Mouse (Mus musculus): ENCODE results near the gene Rasip1. TPM values are rescaled to one million over a fixed set of nuclear protein-coding genes. Genes with fewer than 3 reads are reported as not detected.

Rasip1 gene
- polyA plus RNA-seq, 1 experiment from 2014 or later = 8.0 TPM

- H3K9ac ChIP-seq = no peak overlapping the region
- no peak for ATAC-seq (ENCODE audit: insufficient number of reproducible peaks, insufficient read depth, low FRiP score, low TSS enrichment, low read depth)
- no peaks in the 10 kb centered on the region for H3K9me3 ChIP-seq
- H3K27me3 ChIP-seq = no peaks in the 10 kb centered on the region
- no peak overlapping the region for H3K4me3 ChIP-seq
- no peaks in the 10 kb centered on the region for H3K36me3 ChIP-seq
- 87% methylated on average over 6 of the region's 6 CpGs for WGBS
- H3K4me1 ChIP-seq = peaks cover 4% of the 10 kb centered on the region; the same call in 1 of the 2 replicates
- H3K4me2 ChIP-seq = no peak overlapping the region
- no peak overlapping the region for H3K27ac ChIP-seq
Measured at GRCm38 (mm10) chr7:45597527-45597926, 29.8 kb upstream of the Rasip1 start.

- no peak overlapping the region for H3K4me2 ChIP-seq
- no peaks in the 10 kb centered on the region for H3K36me3 ChIP-seq
- H3K27ac ChIP-seq = no peak overlapping the region
- no peak overlapping the region for H3K4me3 ChIP-seq
- H3K9me3 ChIP-seq = no peaks in the 10 kb centered on the region
- 41% methylated on average over 18 of the region's 18 CpGs for WGBS
- no peaks in the 10 kb centered on the region for H3K27me3 ChIP-seq
- peaks cover 4% of the 10 kb centered on the region; the same call in 1 of the 2 replicates for H3K4me1 ChIP-seq
- ATAC-seq (ENCODE audit: insufficient number of reproducible peaks, insufficient read depth, low FRiP score, low TSS enrichment, low read depth) = no peak
- 0 out of 2 replicates have a peak overlapping the region, but pooled peaks have one; percentile 32 for H3K9ac ChIP-seq
Measured at GRCm38 (mm10) chr7:45598960-45599879, 28.1 kb upstream of the Rasip1 start.

- WGBS = 70% methylated on average over 9 of the region's 9 CpGs
- H3K4me1 ChIP-seq = no peaks in the 10 kb centered on the region
- no peaks in the 10 kb centered on the region for H3K36me3 ChIP-seq
- no peak overlapping the region for H3K9ac ChIP-seq
- H3K27me3 ChIP-seq = no peaks in the 10 kb centered on the region
- 0 out of 2 replicates have a peak overlapping the region, but pooled peaks have one; percentile 11 for H3K27ac ChIP-seq
- no peak overlapping the region for H3K4me3 ChIP-seq
- ATAC-seq (ENCODE audit: insufficient number of reproducible peaks, insufficient read depth, low FRiP score, low TSS enrichment, low read depth) = no peak
- H3K4me2 ChIP-seq = no peak overlapping the region
- H3K9me3 ChIP-seq = no peaks in the 10 kb centered on the region
Measured at GRCm38 (mm10) chr7:45605704-45606289, 21.5 kb upstream of the Rasip1 start.

GRCm38 (mm10) chr7:45609511-45609910, 17.8 kb upstream of the Rasip1 start:
- no peak for ATAC-seq (ENCODE audit: insufficient number of reproducible peaks, insufficient read depth, low FRiP score, low TSS enrichment, low read depth)
- no peaks in the 10 kb centered on the region for H3K36me3 ChIP-seq
- H3K27me3 ChIP-seq = no peaks in the 10 kb centered on the region
- no peak overlapping the region for H3K27ac ChIP-seq
- 63% methylated on average over 1 of the region's 1 CpGs for WGBS
- H3K4me2 ChIP-seq = no peak overlapping the region
- no peak overlapping the region for H3K4me3 ChIP-seq
- no peaks in the 10 kb centered on the region for H3K4me1 ChIP-seq
- no peak overlapping the region for H3K9ac ChIP-seq
- H3K9me3 ChIP-seq = no peaks in the 10 kb centered on the region

- Histone ChIP-seq H3K36me3 (no peaks in the 10 kb centered on the region), H3K4me1 (peaks cover 29% of the 10 kb centered on the region), H3K27me3 (peaks cover 45% of the 10 kb centered on the region), H3K9me3 (no peaks in the 10 kb centered on the region), H3K27ac (peak overlapping the region; percentile 78), H3K4me2 (no peak overlapping the region), H3K9ac (no peak overlapping the region), H3K4me3 (no peak overlapping the region)
- 15% methylated on average over 6 of the region's 6 CpGs for WGBS
- peak; percentile 28; the same call in 1 of the 2 replicates for ATAC-seq (ENCODE audit: insufficient number of reproducible peaks, insufficient read depth, low FRiP score, low TSS enrichment, low read depth)
Measured at GRCm38 (mm10) chr7:45616277-45616676, 11.0 kb upstream of the Rasip1 start.

- Histone ChIP-seq H3K9me3 (no peaks in the 10 kb centered on the region), H3K27me3 (peaks cover 45% of the 10 kb centered on the region), H3K4me3 (peak within 1 kb of the TSS; percentile 32), H3K36me3 (no peaks in the 10 kb centered on the region), H3K27ac (peak within 1 kb of the TSS; percentile 78), H3K4me2 (peak within 1 kb of the TSS; percentile 56), H3K9ac (peak within 1 kb of the TSS; percentile 49), H3K4me1 (peaks cover 29% of the 10 kb centered on the region)
- WGBS = 4% methylated on average over 31 of the region's 31 CpGs
- ATAC-seq (ENCODE audit: insufficient number of reproducible peaks, insufficient read depth, low FRiP score, low TSS enrichment, low read depth) = peak; percentile 56; the same call in 1 of the 2 replicates
Measured at GRCm38 (mm10) chr7:45617042-45617695, 10.1 kb upstream of the Rasip1 start, which contains the start of gene Fut1. Gene Fut1 (plus strand): TSS chr7:45617289.

GRCm38 (mm10) chr7:45618316-45618715, 9.0 kb upstream of the Rasip1 start:
- Histone ChIP-seq H3K27ac (no peak overlapping the region), H3K4me1 (peaks cover 29% of the 10 kb centered on the region), H3K4me2 (no peak overlapping the region), H3K36me3 (no peaks in the 10 kb centered on the region), H3K9ac (no peak overlapping the region), H3K9me3 (no peaks in the 10 kb centered on the region), H3K4me3 (no peak overlapping the region), H3K27me3 (peaks cover 45% of the 10 kb centered on the region)
- no peak for ATAC-seq (ENCODE audit: insufficient number of reproducible peaks, insufficient read depth, low FRiP score, low TSS enrichment, low read depth)
- 80% methylated on average over 5 of the region's 5 CpGs for WGBS

GRCm38 (mm10) chr7:45619592-45619991, 7.7 kb upstream of the Rasip1 start:
- no peak overlapping the region for H3K9ac ChIP-seq
- no peaks in the 10 kb centered on the region for H3K9me3 ChIP-seq
- no peak overlapping the region for H3K4me2 ChIP-seq
- peaks cover 45% of the 10 kb centered on the region for H3K27me3 ChIP-seq
- no peak overlapping the region for H3K27ac ChIP-seq
- H3K36me3 ChIP-seq = no peaks in the 10 kb centered on the region
- ATAC-seq (ENCODE audit: insufficient number of reproducible peaks, insufficient read depth, low FRiP score, low TSS enrichment, low read depth) = no peak
- 82% methylated on average over 5 of the region's 5 CpGs for WGBS
- no peak overlapping the region for H3K4me3 ChIP-seq
- peaks cover 29% of the 10 kb centered on the region for H3K4me1 ChIP-seq

GRCm38 (mm10) chr7:45621443-45621842, 5.8 kb upstream of the Rasip1 start, which contains the start of gene Izumo1:
Gene Izumo1 (plus strand): TSS chr7:45621811.
- WGBS = 29% methylated on average over 9 of the region's 9 CpGs
- H3K4me3 ChIP-seq = no peak within 1 kb of the TSS

GRCm38 (mm10) chr7:45623507-45623906, 3.8 kb upstream of the Rasip1 start:
- H3K36me3 ChIP-seq = no peaks in the 10 kb centered on the region
- H3K9me3 ChIP-seq = no peaks in the 10 kb centered on the region
- no peak overlapping the region for H3K4me2 ChIP-seq
- no peak overlapping the region for H3K9ac ChIP-seq
- WGBS = 93% methylated on average over 11 of the region's 11 CpGs
- peaks cover 34% of the 10 kb centered on the region for H3K27me3 ChIP-seq
- no peak overlapping the region for H3K27ac ChIP-seq
- H3K4me3 ChIP-seq = no peak overlapping the region
- no peak for ATAC-seq (ENCODE audit: insufficient number of reproducible peaks, insufficient read depth, low FRiP score, low TSS enrichment, low read depth)
- peaks cover 5% of the 10 kb centered on the region for H3K4me1 ChIP-seq

More at GRCm38 (mm10) chr7:45621443-45621842, 5.8 kb upstream of the Rasip1 start, which contains the start of gene Izumo1:
- no peak for ATAC-seq (ENCODE audit: insufficient number of reproducible peaks, insufficient read depth, low FRiP score, low TSS enrichment, low read depth)
- Histone ChIP-seq H3K4me1 (peaks cover 12% of the 10 kb centered on the region), H3K9me3 (no peaks in the 10 kb centered on the region), H3K36me3 (no peaks in the 10 kb centered on the region), H3K27ac (no peak within 1 kb of the TSS), H3K27me3 (peaks cover 36% of the 10 kb centered on the region), H3K4me2 (no peak within 1 kb of the TSS), H3K9ac (no peak within 1 kb of the TSS)

GRCm38 (mm10) chr7:45624718-45625117, 2.6 kb upstream of the Rasip1 start:
- no peaks in the 10 kb centered on the region for H3K36me3 ChIP-seq
- no peak overlapping the region for H3K4me2 ChIP-seq
- no peak for ATAC-seq (ENCODE audit: insufficient number of reproducible peaks, insufficient read depth, low FRiP score, low TSS enrichment, low read depth)
- peaks cover 9% of the 10 kb centered on the region for H3K4me1 ChIP-seq
- H3K9me3 ChIP-seq = no peaks in the 10 kb centered on the region
- no peak overlapping the region for H3K27ac ChIP-seq
- no peak overlapping the region for H3K9ac ChIP-seq
- H3K27me3 ChIP-seq = peaks cover 29% of the 10 kb centered on the region
- H3K4me3 ChIP-seq = no peak overlapping the region
- WGBS = 82% methylated on average over 3 of the region's 3 CpGs
